Mouse (Mus musculus): ENCODE measurements around the gene Ptprb.

DNA sequence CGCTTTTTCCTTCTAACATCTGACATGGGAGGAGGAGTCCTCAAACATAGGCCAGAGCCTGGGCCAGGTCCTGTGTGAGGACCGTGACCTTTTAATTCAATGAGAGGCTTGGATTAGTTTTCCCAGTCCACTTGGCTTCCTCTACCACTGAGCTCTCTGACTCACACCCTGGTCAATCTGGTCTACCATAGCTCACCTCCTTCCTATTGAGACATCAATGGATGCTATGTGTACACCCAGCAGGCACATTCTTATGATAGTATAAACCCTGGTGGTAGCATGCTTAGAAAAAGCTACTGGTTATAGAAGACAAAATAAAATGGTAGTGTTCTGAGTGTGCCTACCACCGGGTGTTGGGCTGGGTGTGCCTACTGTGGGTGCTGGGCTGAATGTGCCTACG is 21.1 kb downstream of the Ptprb start:
- TF ChIP-seq CTCF (IDR thresholded peaks at IDR 0.05; ENCODE audit: borderline replicate concordance, control insufficient read depth, extremely low read depth, insufficient read depth, low read length, poor library complexity) (no peak), POLR2A (IDR thresholded peaks at IDR 0.05; ENCODE audit: control insufficient read depth, extremely low read depth, insufficient read depth, low read length, poor library complexity) (no peak)

Measured in thymus, adult 2 months (tissue).